Mouse (Mus musculus) bone marrow, adult 2 months (tissue): ENCODE data around the gene Nudt14. TPM values are rescaled to one million over a fixed set of nuclear protein-coding genes. Genes with fewer than 3 reads are reported as not detected.
A peak's percentile ranks its signal among the peaks of the same experiment; 100 is the strongest.

Source experiments
- H3K27ac ChIP-seq: fragments of 200-500 bp; 2 replicates; pipeline ENCODE4 v1.5.1; 2012; ENCODE audit warnings: low read depth, mild to moderate bottlenecking, control low read depth, inconsistent platforms, low read length; ENCODE audit not compliant: control insufficient read depth, poor library complexity, insufficient read depth
- H3K4me1 ChIP-seq: fragments of 200-500 bp; 2 replicates; pipeline ENCODE4 v1.6.1; 2011; ENCODE audit warnings: low read length; ENCODE audit not compliant: control insufficient read depth, insufficient read depth
- H3K4me3 ChIP-seq: fragments of 200-500 bp; replicated peaks from 2 replicates; pipeline ENCODE3; 2011; ENCODE audit warnings: mild to moderate bottlenecking, low read depth, low read length, control low read depth; ENCODE audit not compliant: control insufficient read depth
- CTCF ChIP-seq: fragments of 200-500 bp; IDR thresholded peaks from 2 replicates; pipeline ENCODE4 v1.5.1; 2011; ENCODE audit warnings: low read length, control low read depth; ENCODE audit not compliant: control insufficient read depth, insufficient read depth
- POLR2A ChIP-seq: fragments of 200-500 bp; IDR thresholded peaks from 2 replicates; pipeline ENCODE4 v1.6.1; 2011; ENCODE audit warnings: low read depth, mild to moderate bottlenecking, control low read depth, low read length, borderline replicate concordance; ENCODE audit not compliant: control insufficient read depth
- WGBS: fragments of 180-500 bp; shearing (Covaris S2); methylation state at CpG from one replicate; pipeline ENCODE4 v1.1.7; 2018; 5-methylcytosine and 5-hydroxymethylcytosine counted together
- polyA plus RNA-seq: library from polyadenylated mRNA; stranded (reverse); fragments of >200 nt; gene quantifications from 2 replicates; pipeline ENCODE4 v1.2.4, GENCODE M21; 2011; ENCODE audit warnings: low replicate concordance; ENCODE audit not compliant: missing spikeins, insufficient read depth, insufficient read length

The Nudt14 gene
- polyA plus RNA-seq, 1 experiment = 31.0 TPM

- WGBS = 21% methylated on average over 3 of the region's 3 CpGs
- no peak overlapping the region for H3K4me3 ChIP-seq
Observed at GRCm38 (mm10) chr12:112952926-112953565, 11.1 kb upstream of the Nudt14 start.

GRCm38 (mm10) chr12:112952433-112952832, 10.5 kb upstream of the Nudt14 start:
- TF ChIP-seq CTCF (no peak), POLR2A (no peak)
- no peak overlapping the region for H3K27ac ChIP-seq
- H3K4me3 ChIP-seq = no peak overlapping the region
- whole genome bisulfite sequencing = 11% methylated on average over 8 of the region's 8 CpGs
- peaks cover 1% of the 10 kb centered on the region; the same call in 1 of the 2 replicates for H3K4me1 ChIP-seq

More at GRCm38 (mm10) chr12:112952926-112953565, 11.1 kb upstream of the Nudt14 start:
- H3K27ac ChIP-seq = no peak overlapping the region
- TF ChIP-seq CTCF = no peak
- no peak for TF ChIP-seq POLR2A
- peaks cover 1% of the 10 kb centered on the region; the same call in 1 of the 2 replicates for H3K4me1 ChIP-seq

DNA sequence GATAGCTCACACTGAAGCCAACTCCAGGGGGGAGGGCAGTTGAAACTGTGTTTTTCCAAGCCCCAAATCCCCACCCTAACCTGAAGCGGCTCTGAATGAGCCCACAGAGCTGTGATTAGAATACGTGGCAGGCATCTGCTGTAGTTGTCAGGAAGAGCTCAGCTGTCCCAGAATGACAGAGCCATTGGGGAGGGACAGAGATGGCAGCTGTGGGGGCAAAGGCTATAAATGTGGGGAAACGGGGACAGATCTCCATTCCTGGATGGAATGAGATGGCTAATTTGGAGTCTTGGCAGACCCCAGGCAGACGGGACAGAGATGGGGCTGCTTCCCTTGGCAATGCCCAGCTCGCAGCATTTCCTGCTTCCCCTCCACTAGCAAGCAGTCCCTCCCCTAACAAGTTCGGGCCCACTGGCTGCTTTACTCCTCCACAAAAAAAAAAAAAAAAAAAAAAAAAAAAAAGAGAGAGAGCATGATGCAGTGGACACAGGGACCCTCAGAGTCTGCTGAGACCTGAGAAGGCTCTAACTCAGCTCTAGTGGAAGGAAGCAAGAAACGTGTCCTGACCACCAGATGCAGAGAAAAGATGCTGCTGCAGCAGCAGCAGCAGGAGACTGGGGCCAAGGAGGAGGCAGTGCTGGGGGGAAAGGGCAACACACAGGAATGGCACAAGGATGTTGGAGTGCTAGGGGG, 9.4 kb upstream of the Nudt14 start:
- Histone ChIP-seq H3K4me3 (no peak overlapping the region), H3K4me1 (peaks cover 1% of the 10 kb centered on the region; the same call in 1 of the 2 replicates), H3K27ac (no peak overlapping the region)
- WGBS = 22% methylated on average over 7 of the region's 7 CpGs
- TF ChIP-seq CTCF (no peak), POLR2A (no peak)

GRCm38 (mm10) chr12:112950761-112951129, 8.8 kb upstream of the Nudt14 start:
- Histone ChIP-seq H3K4me1 (peaks cover 1% of the 10 kb centered on the region; the same call in 1 of the 2 replicates), H3K27ac (no peak overlapping the region), H3K4me3 (no peak overlapping the region)
- no peak for TF ChIP-seq CTCF
- 13% methylated on average over 6 of the region's 6 CpGs for WGBS

GRCm38 (mm10) chr12:112950040-112950760, 8.3 kb upstream of the Nudt14 start:
- WGBS = 1% methylated on average over 58 of the region's 58 CpGs
- TF ChIP-seq CTCF = no peak
- no peak; the same call in 1 of the 2 replicates for TF ChIP-seq POLR2A
- Histone ChIP-seq H3K27ac (no peak overlapping the region), H3K4me1 (peaks cover 1% of the 10 kb centered on the region; the same call in 1 of the 2 replicates), H3K4me3 (peak overlapping the region; percentile 49)

DNA sequence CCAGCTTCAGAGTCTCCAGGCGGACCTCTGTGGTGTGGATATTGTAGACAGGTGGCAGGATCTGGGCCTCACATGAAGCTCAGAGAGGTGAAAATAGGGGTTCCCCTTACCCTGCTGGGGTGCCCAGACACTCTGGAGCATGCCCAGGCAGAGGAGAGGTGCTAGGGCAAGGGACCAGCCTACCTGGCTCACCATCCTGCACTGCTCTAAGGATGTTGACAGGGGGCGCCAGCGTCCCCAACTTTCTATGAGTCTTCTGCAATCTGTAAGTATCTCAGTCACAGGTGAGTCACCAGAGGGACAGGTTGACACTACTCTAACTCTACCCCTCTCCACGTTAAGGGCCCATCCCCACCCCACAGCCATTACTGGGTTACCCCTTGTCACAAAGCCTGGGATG, 5.4 kb upstream of the Nudt14 start:
- H3K4me3 ChIP-seq = no peak overlapping the region
- TF ChIP-seq POLR2A = no peak
- peak; percentile 41; the same call in 1 of the 2 replicates for TF ChIP-seq CTCF
- WGBS = 30% methylated on average over 4 of the region's 4 CpGs
- H3K27ac ChIP-seq = no peak overlapping the region
- no peaks in the 10 kb centered on the region for H3K4me1 ChIP-seq

DNA sequence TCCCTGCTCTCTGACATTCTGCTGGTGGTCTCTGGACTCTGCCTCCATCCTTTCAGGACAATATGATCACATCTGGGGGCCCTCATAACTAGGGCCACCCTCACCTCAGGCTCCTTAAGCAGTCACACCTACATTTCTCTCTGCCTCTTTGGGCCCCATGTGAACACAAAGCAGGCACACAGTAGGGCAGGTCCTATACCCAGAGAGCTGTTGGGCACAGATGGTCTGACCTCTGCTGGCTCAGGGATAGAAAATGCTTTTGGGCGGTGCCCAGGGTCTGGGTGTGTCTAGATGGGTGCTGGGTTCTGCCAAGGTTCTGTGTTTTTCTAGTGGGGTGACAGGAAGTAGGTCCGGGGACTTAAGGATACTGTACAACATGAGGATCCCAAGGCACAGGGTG, 1.7 kb upstream of the Nudt14 start:
- H3K4me1 ChIP-seq = no peaks in the 10 kb centered on the region; the same call in 1 of the 2 replicates
- no peak for TF ChIP-seq CTCF
- no peak for TF ChIP-seq POLR2A

GRCm38 (mm10) chr12:112941156-112941775, 658 bp downstream of the Nudt14 start:
- 41% methylated on average over 10 of the region's 10 CpGs for WGBS
- no peaks in the 10 kb centered on the region; the same call in 1 of the 2 replicates for H3K4me1 ChIP-seq
- peak overlapping the region; percentile 99 for H3K4me3 ChIP-seq
- TF ChIP-seq CTCF = no peak
- no peak overlapping the region for H3K27ac ChIP-seq

More for the DNA sequence above, 1.7 kb upstream of the Nudt14 start:
- 70% methylated on average over 2 of the region's 2 CpGs for WGBS
- no peak overlapping the region for H3K4me3 ChIP-seq
- H3K27ac ChIP-seq = no peak overlapping the region
